17 mouse cellular contexts compared by ENCODE assay signal in the genomic region with DNA sequence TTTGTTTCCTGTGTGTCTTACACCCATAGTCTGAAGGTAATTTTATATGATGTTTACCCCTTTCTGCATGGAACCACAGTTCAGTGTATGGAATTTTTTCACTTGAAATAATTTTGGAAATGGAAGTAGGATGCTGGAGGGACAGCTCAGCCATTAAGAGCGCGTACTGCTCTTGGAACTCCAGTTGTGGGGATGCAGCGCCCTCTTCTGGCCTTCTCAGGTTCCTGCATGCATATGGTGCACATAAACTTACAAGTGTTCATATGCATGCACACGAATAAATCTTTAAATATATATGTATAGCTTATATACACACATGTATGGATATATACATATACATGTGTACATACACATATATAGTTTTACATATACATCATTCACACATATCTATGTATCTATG. TPM values are rescaled to one million over a fixed set of nuclear protein-coding genes. Genes with fewer than 3 reads are reported as not detected.
DNase-seq lines count a peak whose midpoint lies in the region; ATAC-seq and TF ChIP-seq lines count a peak whose summit lies in the region.
"Had no signal": no experiment of that assay in that cellular context is flagged by ENCODE, and none has a peak within 500 bp of the region (broad histone marks: within the 10 kb centered on the region; RNA-seq: fewer than 3 reads in every experiment).

No protein-coding gene starts in this region.

- WGBS in hindbrain, postnatal 0 days: 90% methylated on average over 4 of the region's 4 CpGs
- WGBS in hindbrain, embryonic 14.5 days: 85% methylated on average over 4 of the region's 4 CpGs
- 82% methylated on average over 4 of the region's 4 CpGs for WGBS in midbrain, postnatal 0 days
- WGBS in midbrain, embryonic 10.5 days: 82% methylated on average over 4 of the region's 4 CpGs
- 85% methylated on average over 4 of the region's 4 CpGs for WGBS in midbrain, embryonic 14.5 days

- ATAC-seq in hindbrain, postnatal 0 days: no peak
- ATAC-seq in hindbrain, embryonic 14.5 days (ENCODE audit: low FRiP score): no peak
- ATAC-seq in midbrain, postnatal 0 days (ENCODE audit: low FRiP score): no peak
- no peak for ATAC-seq in midbrain, embryonic 14.5 days (ENCODE audit: low FRiP score, low TSS enrichment)
- ATAC-seq: inflammation-experienced regulatory T-cells, adult 6 months had no signal

- no peaks in the 10 kb centered on the region for H3K36me3 ChIP-seq in hindbrain, postnatal 0 days (ENCODE audit: insufficient read depth, low read length)
- no peaks in the 10 kb centered on the region for H3K36me3 ChIP-seq in hindbrain, embryonic 14.5 days (replicated peaks; ENCODE audit: control insufficient read depth, insufficient read depth)
- no peaks in the 10 kb centered on the region for H3K36me3 ChIP-seq in midbrain, postnatal 0 days (ENCODE audit: insufficient read depth, low read length)
- no peaks in the 10 kb centered on the region for H3K36me3 ChIP-seq in midbrain, embryonic 10.5 days
- no peaks in the 10 kb centered on the region for H3K36me3 ChIP-seq in midbrain, embryonic 14.5 days (ENCODE audit: control insufficient read depth, insufficient read depth, low read length)
- H3K36me3 ChIP-seq: lung, embryonic 15.5 days; midbrain, embryonic 12.5 days had no signal

- H3K9me3 ChIP-seq in hindbrain, postnatal 0 days (ENCODE audit: low read length): no peaks in the 10 kb centered on the region
- no peaks in the 10 kb centered on the region for H3K9me3 ChIP-seq in hindbrain, embryonic 14.5 days (ENCODE audit: control insufficient read depth, low read length)
- H3K9me3 ChIP-seq in midbrain, postnatal 0 days (ENCODE audit: low read length): no peaks in the 10 kb centered on the region
- no peaks in the 10 kb centered on the region for H3K9me3 ChIP-seq in midbrain, embryonic 10.5 days (replicated peaks)
- H3K9me3 ChIP-seq in midbrain, embryonic 14.5 days (ENCODE audit: control insufficient read depth, low read length): no peaks in the 10 kb centered on the region
- H3K9me3 ChIP-seq: heart, embryonic 15.5 days; lung, embryonic 15.5 days; midbrain, embryonic 12.5 days had no signal

- no peaks in the 10 kb centered on the region for H3K4me1 ChIP-seq in hindbrain, postnatal 0 days (ENCODE audit: insufficient read depth, low read length)
- no peaks in the 10 kb centered on the region for H3K4me1 ChIP-seq in hindbrain, embryonic 14.5 days (replicated peaks; ENCODE audit: control insufficient read depth, insufficient read depth, low read length)
- H3K4me1 ChIP-seq in midbrain, postnatal 0 days (ENCODE audit: insufficient read depth, low read length): no peaks in the 10 kb centered on the region
- H3K4me1 ChIP-seq in midbrain, embryonic 10.5 days: no peaks in the 10 kb centered on the region; the same call in 1 of the 2 replicates
- no peaks in the 10 kb centered on the region for H3K4me1 ChIP-seq in midbrain, embryonic 14.5 days (ENCODE audit: control insufficient read depth, insufficient read depth, low read length)
- H3K4me1 ChIP-seq: heart, embryonic 15.5 days; lung, embryonic 15.5 days; midbrain, embryonic 12.5 days had no signal

- H3K27ac ChIP-seq in hindbrain, postnatal 0 days: no peak overlapping the region
- no peak overlapping the region for H3K27ac ChIP-seq in hindbrain, embryonic 14.5 days
- no peak overlapping the region for H3K27ac ChIP-seq in midbrain, postnatal 0 days (ENCODE audit: low read depth, low read length)
- no peak overlapping the region for H3K27ac ChIP-seq in midbrain, embryonic 10.5 days (replicated peaks)
- H3K27ac ChIP-seq in midbrain, embryonic 14.5 days (replicated peaks; ENCODE audit: low read depth, low read length): no peak overlapping the region
- H3K27ac ChIP-seq: heart, embryonic 15.5 days; lung, embryonic 15.5 days; midbrain, embryonic 12.5 days had no signal

- no peak overlapping the region for H3K4me3 ChIP-seq in hindbrain, postnatal 0 days (ENCODE audit: low read length)
- H3K4me3 ChIP-seq in hindbrain, embryonic 14.5 days (replicated peaks; ENCODE audit: low read length): no peak overlapping the region
- no peak overlapping the region for H3K4me3 ChIP-seq in midbrain, postnatal 0 days (ENCODE audit: low read depth, low read length)
- no peak overlapping the region for H3K4me3 ChIP-seq in midbrain, embryonic 10.5 days
- no peak overlapping the region for H3K4me3 ChIP-seq in midbrain, embryonic 14.5 days (replicated peaks; ENCODE audit: low read depth, low read length)
- H3K4me3 ChIP-seq: heart, embryonic 15.5 days; lung, embryonic 15.5 days; midbrain, embryonic 12.5 days had no signal

- H3K4me2 ChIP-seq in hindbrain, postnatal 0 days (ENCODE audit: low read depth, low read length): no peak overlapping the region
- no peak overlapping the region for H3K4me2 ChIP-seq in hindbrain, embryonic 14.5 days (replicated peaks)
- H3K4me2 ChIP-seq in midbrain, postnatal 0 days (ENCODE audit: low read depth, low read length, poor library complexity, severe bottlenecking): no peak overlapping the region
- H3K4me2 ChIP-seq in midbrain, embryonic 14.5 days (ENCODE audit: low read length): no peak overlapping the region
- H3K4me2 ChIP-seq: heart, embryonic 15.5 days; lung, embryonic 15.5 days; midbrain, embryonic 12.5 days had no signal

- no peak for DNase-seq in hindbrain, postnatal 0 days (ENCODE audit: low spot score)
- no peak for DNase-seq in hindbrain, embryonic 14.5 days (ENCODE audit: low spot score)
- no peak for DNase-seq in midbrain, postnatal 0 days (ENCODE audit: low spot score)
- DNase-seq in midbrain, embryonic 10.5 days (ENCODE audit: low spot score): no peak
- peak; percentile 73 for DNase-seq in R1 (ENCODE audit: low read depth, low spot score)
- DNase-seq in testis, postnatal 10 days (ENCODE audit: low spot score): peak; percentile 61
- no peak for DNase-seq in midbrain, embryonic 14.5 days
- no peak for DNase-seq in left cerebral cortex, postnatal 14 days (ENCODE audit: low spot score in 2 of 2)
- DNase-seq: gastrocnemius, postnatal 36 days had no signal

- no peaks in the 10 kb centered on the region for H3K27me3 ChIP-seq in hindbrain, postnatal 0 days (ENCODE audit: insufficient read depth, low read length)
- no peaks in the 10 kb centered on the region for H3K27me3 ChIP-seq in hindbrain, embryonic 14.5 days (ENCODE audit: control insufficient read depth, insufficient read depth, low read length)
- no peaks in the 10 kb centered on the region for H3K27me3 ChIP-seq in midbrain, postnatal 0 days (ENCODE audit: insufficient read depth, low read length)
- no peaks in the 10 kb centered on the region for H3K27me3 ChIP-seq in midbrain, embryonic 10.5 days (ENCODE audit: low read depth, poor library complexity, severe bottlenecking)
- no peaks in the 10 kb centered on the region for H3K27me3 ChIP-seq in midbrain, embryonic 14.5 days (ENCODE audit: control insufficient read depth, insufficient read depth, low read length)
- H3K27me3 ChIP-seq: heart, embryonic 15.5 days; lung, embryonic 15.5 days; midbrain, embryonic 12.5 days had no signal

- intact Hi-C loops in left cerebral cortex, postnatal 14 days (cut with DNase I): no loop called here

- no peak overlapping the region for H3K9ac ChIP-seq in hindbrain, postnatal 0 days (replicated peaks; ENCODE audit: low read length)
- no peak overlapping the region for H3K9ac ChIP-seq in hindbrain, embryonic 14.5 days
- no peak overlapping the region for H3K9ac ChIP-seq in midbrain, postnatal 0 days (replicated peaks; ENCODE audit: low read length, poor library complexity, severe bottlenecking)
- H3K9ac ChIP-seq in midbrain, embryonic 14.5 days (replicated peaks; ENCODE audit: low read length): no peak overlapping the region
- H3K9ac ChIP-seq: heart, embryonic 15.5 days; lung, embryonic 15.5 days; midbrain, embryonic 12.5 days had no signal

- TF ChIP-seq CTCF in hindbrain, postnatal 0 days (IDR thresholded peaks at IDR 0.05; ENCODE audit: low read depth): peak; percentile 51
- peak; percentile 56 for TF ChIP-seq CTCF in midbrain, postnatal 0 days (IDR thresholded peaks at IDR 0.05)

RNA-seq across cellular contexts. Expression of a gene that starts 24.4 kb away (rescaled TPM):
- total RNA-seq in hindbrain, postnatal 0 days (2014; rRNA removed): 2.8 and 4.0 TPM in 2 replicates
- 1.5 and 2.0 TPM in 2 replicates for polyA plus RNA-seq in hindbrain, postnatal 0 days (2015; fragmentation: Nextera tagmentation; extraction: Ambion mirVana)
- polyA plus RNA-seq in hindbrain, embryonic 14.5 days (2014; fragmentation: Nextera tagmentation; extraction: Ambion mirVana): 0.63 and 1.3 TPM in 2 replicates
- total RNA-seq in midbrain, postnatal 0 days (2014; rRNA removed): 1.9 and 2.9 TPM in 2 replicates
- polyA plus RNA-seq in midbrain, postnatal 0 days (2015; fragmentation: Nextera tagmentation; extraction: Ambion mirVana): 1.1 and 1.3 TPM in 2 replicates
- 0.87 and 0.98 TPM in 2 replicates for polyA plus RNA-seq in midbrain, embryonic 10.5 days (2016; fragmentation: Nextera tagmentation; extraction: Ambion mirVana)
- 0.38 and 0.61 TPM in 2 replicates for polyA plus RNA-seq in midbrain, embryonic 14.5 days (2014; fragmentation: Nextera tagmentation; extraction: Ambion mirVana)
- 1 to 10 TPM; 1.1 to 1.8 TPM for total RNA-seq in left cerebral cortex, postnatal 14 days (2021)

RNA-seq across cellular contexts. Expression of a gene that starts 30.2 kb away (rescaled TPM):
- total RNA-seq in hindbrain, postnatal 0 days (2014; rRNA removed): not detected in 2 replicates
- polyA plus RNA-seq in hindbrain, postnatal 0 days (2015; fragmentation: Nextera tagmentation; extraction: Ambion mirVana): not detected in 2 replicates
- polyA plus RNA-seq in hindbrain, embryonic 14.5 days (2014; fragmentation: Nextera tagmentation; extraction: Ambion mirVana): not detected in 2 replicates
- total RNA-seq in midbrain, postnatal 0 days (2014; rRNA removed): not detected in 2 replicates
- polyA plus RNA-seq in midbrain, postnatal 0 days (2015; fragmentation: Nextera tagmentation; extraction: Ambion mirVana): not detected in 2 replicates
- polyA plus RNA-seq in midbrain, embryonic 10.5 days (2016; fragmentation: Nextera tagmentation; extraction: Ambion mirVana): not detected in 2 replicates
- polyA plus RNA-seq in midbrain, embryonic 14.5 days (2014; fragmentation: Nextera tagmentation; extraction: Ambion mirVana): not detected in 2 replicates
- total RNA-seq in left cerebral cortex, postnatal 14 days (2021): not detected
- total RNA-seq: adrenal gland, adult 18-20 months; common myeloid progenitor, adult 5-6 weeks; gastrocnemius, postnatal 36 days; left cerebral cortex, postnatal 25 days had no signal
- polyA plus RNA-seq: inflammation-experienced regulatory T-cells, adult 6 months; midbrain, embryonic 12.5 days; neural tube, embryonic 14.5 days had no signal

Comparison
In these comparisons a context has a peak if more than half of its experiments do, and no peak if none do; other contexts are left out.
1. DNase-seq: peak in R1 (single experiment) and testis, postnatal 10 days (single experiment); none in hindbrain, postnatal 0 days (single experiment), hindbrain, embryonic 14.5 days (single experiment), midbrain, postnatal 0 days (single experiment), midbrain, embryonic 10.5 days (single experiment), midbrain, embryonic 14.5 days (single experiment) and left cerebral cortex, postnatal 14 days (0 of 2).